Mouse (Mus musculus) hindlimb bud, embryonic 11.5 days (tissue): ENCODE results near the gene Rfxank.

ENCODE experiments used
- DNase-seq: peaks from one replicate; pipeline ENCODE4 v3.0.0-alpha.2; 2012; ENCODE audit warnings: low read depth, low spot score; ENCODE audit errors: extremely low spot score

Gene Rfxank

DNA sequence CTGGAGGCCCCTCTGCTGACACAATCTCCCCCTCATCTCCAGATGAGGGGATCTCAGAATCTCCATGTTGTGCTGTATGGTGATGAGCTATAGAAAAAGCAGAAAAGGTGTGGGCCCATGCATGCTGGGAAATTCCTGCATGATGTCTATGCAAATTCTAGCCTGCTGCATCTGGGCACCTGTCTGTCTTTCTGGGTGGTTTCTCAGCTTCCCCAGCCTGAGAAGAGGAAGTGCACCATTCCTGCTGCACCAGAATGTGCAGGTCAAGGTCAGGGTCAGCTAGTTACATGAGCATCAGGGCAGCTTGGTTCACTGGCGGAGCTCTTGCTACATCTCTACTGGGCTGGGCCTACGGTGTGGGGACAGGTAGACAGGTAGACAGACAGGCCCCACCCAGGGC lies 28.5 kb downstream of the Rfxank start:
- no peak for DNase-seq

DNA sequence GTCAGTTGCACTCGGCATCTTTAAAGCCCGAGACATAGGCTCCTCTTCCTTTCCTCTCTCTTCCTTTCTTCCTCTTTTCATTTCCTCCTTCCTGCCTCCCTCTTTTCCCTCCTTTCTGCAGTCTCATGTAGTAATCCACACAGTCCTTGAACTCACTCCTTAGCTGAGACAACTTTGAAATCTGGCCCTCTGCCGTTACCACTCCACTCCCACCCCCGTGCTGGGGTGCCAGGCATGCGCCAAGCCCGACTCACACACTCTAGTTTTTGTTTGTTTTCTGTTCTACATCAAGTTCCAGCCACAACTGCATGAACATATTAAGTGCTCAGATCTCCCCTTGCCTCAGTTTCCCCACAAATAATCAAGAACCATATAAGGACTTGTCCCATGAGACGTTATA lies 34.0 kb downstream of the Rfxank start:
- DNase-seq, result no peak

DNA sequence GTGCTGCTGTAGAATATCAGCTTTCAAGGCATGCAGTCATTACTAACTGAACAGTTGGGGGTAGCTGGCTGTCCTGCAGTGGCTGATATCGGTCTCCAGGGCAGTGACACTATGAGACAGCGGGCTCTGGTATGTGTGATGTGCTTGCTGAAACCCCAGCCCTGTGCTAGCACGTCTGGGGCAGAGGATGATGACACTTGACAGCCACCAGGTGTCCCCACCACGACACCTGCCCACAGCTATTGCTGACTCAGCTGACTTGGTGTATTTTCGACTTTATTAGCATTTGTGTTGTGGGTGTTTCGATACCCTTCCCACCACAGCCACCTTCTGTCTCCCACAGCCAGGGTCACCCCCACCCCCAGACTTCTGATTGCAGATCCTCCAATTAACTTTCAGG lies 34.4 kb downstream of the Rfxank start:
- DNase-seq, result no peak

DNA sequence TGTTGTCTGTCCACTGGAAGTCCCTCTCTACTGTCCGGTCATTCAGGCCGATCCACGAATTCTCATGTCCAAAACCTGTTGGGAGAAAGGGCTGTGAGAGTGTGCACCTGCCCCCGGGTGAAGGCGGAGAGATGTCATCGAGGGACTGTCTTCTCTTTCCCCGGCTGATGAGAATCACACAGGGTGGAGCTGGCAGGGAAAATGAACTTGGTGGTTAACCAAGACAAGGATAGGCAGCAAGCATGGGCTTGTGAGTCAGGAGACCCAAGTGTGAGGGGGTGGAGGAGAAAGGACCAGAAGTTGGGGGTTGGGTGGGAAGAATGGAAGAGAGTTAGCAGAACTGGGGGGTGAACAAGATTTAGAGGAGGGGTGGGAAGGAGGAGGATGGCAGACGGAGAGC lies 38.7 kb downstream of the Rfxank start:
- no peak for DNase-seq

DNA sequence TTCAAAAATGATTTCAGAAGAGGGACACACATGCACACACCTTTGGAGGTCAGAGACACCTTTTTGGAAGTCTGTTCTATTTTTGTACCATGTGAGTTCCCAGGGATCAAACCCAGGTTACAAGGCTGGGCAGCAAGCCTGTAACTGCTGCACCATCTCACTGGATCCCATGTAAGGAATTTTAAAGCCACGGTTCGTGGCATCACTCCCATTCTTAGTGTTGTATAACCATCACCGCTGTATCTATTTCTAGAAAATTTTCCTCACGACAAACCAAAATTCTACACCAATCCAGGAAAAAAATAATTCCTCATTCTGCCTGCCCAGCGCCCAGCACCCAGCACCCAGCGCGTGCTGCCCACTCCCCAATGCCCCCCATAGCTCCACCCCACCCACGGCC lies 39.7 kb downstream of the Rfxank start:
- DNase-seq, result no peak

DNA sequence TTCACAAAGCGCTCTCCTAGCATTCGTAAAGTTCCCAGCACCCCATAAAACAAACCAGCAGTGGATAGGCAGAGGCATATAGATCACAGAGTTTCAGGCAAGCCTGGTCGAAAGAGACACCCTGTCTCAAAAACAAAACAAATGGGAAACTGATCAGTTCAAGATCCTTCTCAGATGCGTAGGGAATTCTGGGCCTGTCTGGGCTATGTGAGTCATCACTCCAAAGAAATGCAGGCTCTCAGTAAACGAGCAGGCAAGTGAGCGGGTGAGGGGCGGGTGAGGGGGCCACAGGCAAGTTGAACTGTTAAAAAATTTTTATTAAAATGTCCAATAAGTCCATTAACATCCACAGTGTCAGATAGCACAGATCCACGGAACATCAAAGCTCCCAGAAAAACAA lies 46.2 kb downstream of the Rfxank start:
- DNase-seq, result no peak

DNA sequence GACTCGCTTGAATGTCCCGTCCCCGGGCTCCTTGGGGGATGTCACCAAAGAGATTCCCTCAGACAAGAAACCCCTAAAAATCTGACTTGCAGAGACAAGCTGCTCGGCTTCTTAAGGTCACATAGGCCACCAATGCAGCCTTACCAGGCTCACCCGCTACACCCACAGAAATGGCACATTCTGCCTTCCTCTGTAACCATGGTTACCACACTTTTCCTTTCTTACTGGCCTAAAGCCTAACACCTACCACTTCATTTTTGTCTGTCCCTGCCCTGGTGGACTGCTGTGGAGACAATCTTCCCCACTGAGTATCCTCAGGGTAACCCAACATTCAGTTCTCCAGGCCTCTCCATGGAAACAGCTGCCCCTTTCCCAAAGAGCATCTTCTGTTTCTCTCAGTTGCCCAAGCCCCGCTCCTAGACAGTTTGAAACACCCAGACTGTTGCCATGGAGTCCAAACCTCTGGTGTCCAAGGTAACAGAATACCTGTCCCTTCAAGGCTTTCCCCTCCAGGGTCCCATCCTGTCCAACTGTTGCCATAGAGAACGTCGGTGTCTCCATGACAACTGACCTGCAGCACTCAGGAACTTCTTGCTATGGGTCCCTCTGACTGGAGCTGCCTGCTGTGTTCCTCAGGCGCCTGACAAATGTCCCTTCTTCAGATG lies 49.5 kb downstream of the Rfxank start:
- DNase-seq, result no peak

DNA sequence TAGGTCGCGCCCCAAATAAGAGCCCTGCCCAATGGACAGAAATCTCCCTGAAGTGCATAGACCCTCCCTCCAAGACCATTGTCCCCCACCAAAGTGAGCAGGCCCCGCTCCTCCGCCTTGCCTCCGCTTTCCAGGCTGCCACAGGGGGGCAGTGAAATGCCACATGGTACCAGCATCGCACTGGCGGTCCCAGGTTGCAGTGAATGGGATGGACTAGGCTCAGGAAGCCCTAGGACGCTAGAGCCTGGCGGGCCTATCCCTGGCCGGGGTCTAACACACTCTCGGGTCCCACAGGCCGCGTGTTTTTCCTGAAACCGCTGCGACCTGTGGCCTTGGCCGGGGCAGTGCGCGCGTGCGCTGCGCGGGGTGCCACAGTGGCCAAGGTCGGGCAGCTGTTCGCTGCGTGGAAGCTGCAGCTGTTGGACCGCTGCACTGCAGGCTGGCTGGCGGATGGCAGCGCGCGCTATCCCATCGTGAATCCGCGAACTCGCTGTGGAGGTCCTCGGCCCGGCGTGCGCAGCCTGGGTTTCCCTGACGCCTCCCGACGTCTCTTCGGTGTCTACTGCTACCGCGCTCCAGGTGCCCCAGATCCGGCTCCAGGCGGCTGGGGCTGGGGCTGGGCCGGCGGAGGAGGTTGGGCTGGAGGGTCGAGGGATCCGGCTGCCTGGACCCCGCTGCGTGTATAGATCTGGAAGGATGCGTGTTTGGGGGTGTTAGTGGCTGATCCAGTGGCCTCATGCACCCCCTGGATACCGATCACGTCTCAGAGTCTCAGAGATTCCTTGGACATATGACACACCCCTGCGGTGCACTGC lies 50.9 kb downstream of the Rfxank start:
- DNase-seq, result no peak

DNA sequence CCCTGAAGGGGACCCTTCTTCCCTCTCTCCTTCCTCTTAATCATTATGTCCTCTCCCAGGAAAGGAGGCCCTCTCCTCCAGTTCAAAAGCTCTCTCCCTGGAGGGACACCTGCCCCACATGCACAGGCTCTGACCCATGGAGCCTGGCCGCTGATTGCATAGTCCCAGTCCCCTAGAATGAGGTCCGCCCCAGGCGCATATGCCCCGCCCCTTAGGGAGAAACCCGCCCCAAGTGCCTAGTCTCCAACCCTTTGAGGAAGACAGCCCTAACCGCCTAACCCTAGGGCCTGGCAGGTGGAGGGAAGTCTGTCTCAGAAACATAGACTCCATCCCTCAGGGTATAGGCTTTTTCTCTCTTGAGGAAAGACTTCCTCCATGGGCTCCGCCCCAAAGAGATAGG lies 51.7 kb downstream of the Rfxank start:
- no peak for DNase-seq

DNA sequence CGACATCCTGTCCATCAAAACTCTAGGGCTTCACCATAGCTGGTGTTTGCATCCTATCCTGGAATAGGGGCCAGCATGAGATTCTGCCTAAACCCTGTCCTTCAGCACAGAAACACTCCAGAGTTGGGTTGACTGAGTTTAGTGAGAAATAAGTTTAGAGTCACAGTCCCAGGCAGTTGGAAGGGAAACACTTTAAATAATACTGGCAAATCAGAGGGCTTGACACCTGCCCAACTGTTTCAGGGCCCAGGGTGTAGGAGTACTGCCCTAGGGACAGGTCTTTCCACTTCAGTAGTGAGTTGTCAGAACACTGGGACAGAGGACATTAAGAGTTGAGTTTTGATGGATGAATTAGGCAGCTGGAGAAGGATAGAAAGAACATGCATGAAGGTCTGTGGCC lies 52.8 kb downstream of the Rfxank start:
- DNase-seq, result no peak

DNA sequence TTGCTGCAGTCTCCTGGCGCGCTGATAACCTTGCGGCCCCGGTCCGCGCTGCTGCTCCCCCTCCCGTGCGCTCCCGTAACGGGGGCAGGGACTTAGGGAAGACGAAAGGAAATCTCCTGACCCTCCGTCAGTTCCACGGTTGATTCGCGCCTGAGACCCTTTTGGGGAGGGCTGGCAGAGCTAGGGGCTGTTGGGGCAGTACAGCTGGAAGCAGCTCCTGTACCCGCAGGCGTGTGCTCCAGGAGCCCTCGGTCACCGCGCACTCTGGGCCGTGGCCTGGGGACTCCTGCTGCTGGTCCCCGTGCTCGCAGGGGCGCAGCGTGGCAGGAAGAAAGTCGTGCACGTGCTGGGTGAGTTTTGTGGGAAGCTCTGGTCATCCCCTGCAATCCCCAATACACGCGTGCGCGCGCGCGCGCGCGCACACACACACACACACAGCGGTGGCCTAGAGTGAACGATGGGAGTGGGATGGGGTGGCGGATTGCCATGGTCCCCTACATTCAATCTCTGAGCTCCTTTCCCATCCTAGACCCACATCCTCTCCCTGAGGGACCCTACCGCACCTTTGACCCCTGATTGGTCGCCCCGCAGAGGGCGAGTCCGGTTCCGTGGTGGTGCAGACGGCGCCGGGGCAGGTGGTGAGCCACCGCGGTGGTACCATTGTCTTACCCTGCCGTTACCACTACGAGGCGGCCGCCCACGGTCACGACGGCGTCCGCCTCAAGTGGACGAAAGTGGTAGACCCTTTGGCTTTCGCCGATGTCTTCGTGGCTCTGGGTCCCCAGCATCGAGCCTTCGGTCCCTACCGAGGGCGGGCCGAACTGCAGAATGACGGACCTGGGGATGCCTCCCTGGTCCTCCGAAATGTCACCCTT lies 54.5 kb downstream of the Rfxank start:
- no peak for DNase-seq

DNA sequence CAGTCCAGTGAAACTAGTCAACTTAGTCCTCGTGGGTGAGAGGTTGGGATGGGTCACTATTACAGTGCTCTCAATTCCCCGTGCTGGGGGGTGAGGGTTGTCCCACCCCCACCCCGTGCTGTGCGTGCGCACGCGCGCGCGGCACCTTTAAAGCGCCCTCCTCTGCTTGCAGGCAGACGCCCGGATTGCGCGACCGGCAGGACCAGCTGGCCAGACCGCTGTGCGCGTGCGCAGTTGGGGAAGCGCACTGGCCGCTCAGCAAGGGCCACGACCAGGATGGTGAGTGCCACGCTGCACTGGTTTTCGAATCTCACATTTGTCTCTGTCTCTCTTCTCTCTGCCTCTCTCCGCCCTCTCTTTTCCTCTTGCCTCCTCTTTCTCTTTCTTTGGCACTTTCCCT lies 55.7 kb downstream of the Rfxank start, which contains the start of gene Hapln4:
Hapln4 (plus strand) TSS at position 173 of the 400 bp plus-strand sequence.
- no peak for DNase-seq

DNA sequence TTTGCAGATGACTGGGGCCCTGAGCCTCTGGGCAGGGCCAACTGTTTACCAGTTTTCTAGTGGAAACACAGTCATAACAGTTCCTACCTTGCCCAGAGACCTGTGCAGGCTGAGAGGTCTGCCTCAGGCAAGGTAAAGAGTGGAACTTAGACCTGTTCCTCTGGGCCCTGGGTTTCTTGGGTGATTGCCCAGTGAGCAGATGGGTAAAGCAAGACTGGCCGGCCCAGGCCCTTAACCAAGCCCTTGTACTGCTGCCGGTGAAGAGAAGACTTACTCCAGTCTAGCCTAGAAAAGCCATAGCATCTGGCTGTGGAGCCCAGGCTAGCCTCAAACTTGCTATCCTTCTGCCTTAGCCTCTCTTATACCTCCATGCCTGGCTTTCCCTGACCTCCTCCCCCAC lies 57.0 kb downstream of the Rfxank start:
- no peak for DNase-seq
